Mouse (Mus musculus): ENCODE results near the gene Trpm3. TPM values are rescaled to one million over a fixed set of nuclear protein-coding genes. Genes with fewer than 3 reads are reported as not detected.
"Not testable (repeated sequence)": the region's sequence is repeated elsewhere in the genome, so short reads cannot be mapped to it uniquely, and the experiment has no call there.

The Trpm3 gene
- total and polyA plus RNA-seq, 3 experiments, result 0.49 TPM; not detected in 2

DNA sequence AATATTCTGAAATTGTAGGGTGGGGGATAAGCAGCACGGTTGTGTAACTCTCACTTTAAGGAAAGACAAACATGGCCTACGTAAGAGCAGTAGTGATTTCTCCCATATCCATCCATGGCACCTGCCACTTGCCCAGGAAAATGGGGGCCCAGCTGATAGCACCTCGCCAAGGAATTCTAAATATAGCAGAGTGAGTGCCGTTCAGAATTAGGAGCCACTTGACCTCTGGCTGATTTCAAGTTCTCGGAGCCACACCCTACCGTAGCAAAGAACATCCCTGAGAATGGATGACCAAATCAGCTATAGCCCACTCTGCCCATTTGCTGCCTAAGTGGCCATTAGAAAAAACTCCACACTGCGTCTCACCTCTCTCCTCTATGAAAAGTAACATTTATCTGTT lies 887.6 kb downstream of the Trpm3 start:
- H3K36me3 ChIP-seq (replicated peaks), result no peaks in the 10 kb centered on the region
- H3K27me3 ChIP-seq (ENCODE audit: insufficient read depth, low read length), result peaks cover 9% of the 10 kb centered on the region
- DNase-seq (ENCODE audit: low spot score), result no peak
- no peak overlapping the region for H3K4me3 ChIP-seq (ENCODE audit: low read depth, low read length)
- H3K4me1 ChIP-seq (ENCODE audit: insufficient read depth, low read depth, low read length), result no peaks in the 10 kb centered on the region
- no peak for TF ChIP-seq CTCF (IDR thresholded peaks at IDR 0.05; ENCODE audit: low read depth, low read length)
- no peak for ATAC-seq (ENCODE audit: extremely low read depth, insufficient number of reproducible peaks, low FRiP score, poor library complexity, severe bottlenecking)
- no peaks in the 10 kb centered on the region for H3K9me3 ChIP-seq (replicated peaks)

DNA sequence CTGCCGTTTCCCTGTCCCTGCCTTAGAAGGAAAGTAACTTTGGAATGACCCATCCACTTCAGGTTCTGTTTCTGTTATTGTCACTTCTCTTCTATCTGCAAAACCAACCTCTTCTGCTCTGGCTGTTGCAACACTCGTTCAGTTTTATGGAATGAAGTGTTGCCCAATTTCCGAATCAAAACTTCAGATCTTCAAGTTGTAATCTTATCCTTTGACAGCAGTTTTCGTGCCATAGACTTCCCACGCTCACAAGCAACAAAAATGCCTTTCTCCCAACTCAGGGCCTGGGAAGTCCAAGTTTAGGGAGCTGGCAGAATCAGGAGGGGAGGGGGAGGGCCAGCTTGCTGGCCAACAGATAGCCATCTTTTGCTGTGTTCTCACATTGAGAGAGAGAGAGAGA lies 889.4 kb downstream of the Trpm3 start:
- no peak for TF ChIP-seq GATA2 (IDR thresholded peaks at IDR 0.05; ENCODE audit: borderline replicate concordance, low read depth, low read length)
- no peak for TF ChIP-seq CTCF (IDR thresholded peaks at IDR 0.05; ENCODE audit: low read depth, low read length)
- no peak for TF ChIP-seq GATA1 (IDR thresholded peaks at IDR 0.05; ENCODE audit: borderline replicate concordance, low read length)
- no peak for TF ChIP-seq POLR2AphosphoS5 (IDR thresholded peaks at IDR 0.05; ENCODE audit: insufficient replicate concordance, low read depth, low read length)
- TF ChIP-seq TAL1 (conservative IDR thresholded peaks at IDR 0.05; ENCODE audit: low read depth, low read length), result no peak
- Histone ChIP-seq H3K9me3 (replicated peaks) (0 out of 2 replicates have a peak, but pooled peaks cover 3% of the 10 kb centered on the region), H3K4me3 (ENCODE audit: low read depth, low read length) (no peak overlapping the region), H3K4me1 (ENCODE audit: insufficient read depth, low read depth, low read length) (no peaks in the 10 kb centered on the region), H3K27me3 (ENCODE audit: insufficient read depth, low read length) (peaks cover 7% of the 10 kb centered on the region), H3K36me3 (replicated peaks) (no peaks in the 10 kb centered on the region)
- ATAC-seq (ENCODE audit: extremely low read depth, insufficient number of reproducible peaks, low FRiP score, poor library complexity, severe bottlenecking) (no peak), DNase-seq (ENCODE audit: low spot score) (no peak)

DNA sequence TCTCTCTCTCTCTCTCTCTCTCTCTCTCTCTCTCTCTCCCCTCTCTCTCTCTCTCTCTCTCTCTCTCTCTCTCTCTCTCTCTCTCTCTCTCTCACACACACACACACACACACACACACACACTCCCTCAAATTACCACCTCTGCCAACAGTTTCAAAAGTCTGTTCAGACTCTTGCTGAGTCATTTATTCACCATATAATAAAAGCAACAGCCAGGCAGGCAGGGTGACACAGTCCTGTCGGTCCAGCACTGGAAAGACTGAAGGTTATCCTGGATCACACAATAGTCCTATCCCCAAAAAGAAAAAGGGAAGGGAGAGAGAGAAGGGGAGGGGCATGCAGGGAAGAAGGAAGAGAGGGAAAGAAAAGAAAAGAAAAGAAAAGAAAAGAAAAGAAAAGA lies 894.5 kb downstream of the Trpm3 start:
- not testable (repeated sequence) for H3K9me3 ChIP-seq (replicated peaks); H3K27me3 ChIP-seq (ENCODE audit: insufficient read depth, low read length); H3K4me1 ChIP-seq (ENCODE audit: insufficient read depth, low read depth, low read length); H3K4me3 ChIP-seq (ENCODE audit: low read depth, low read length); H3K36me3 ChIP-seq (replicated peaks); ATAC-seq (ENCODE audit: extremely low read depth, insufficient number of reproducible peaks, low FRiP score, poor library complexity, severe bottlenecking); DNase-seq (ENCODE audit: low spot score)

DNA sequence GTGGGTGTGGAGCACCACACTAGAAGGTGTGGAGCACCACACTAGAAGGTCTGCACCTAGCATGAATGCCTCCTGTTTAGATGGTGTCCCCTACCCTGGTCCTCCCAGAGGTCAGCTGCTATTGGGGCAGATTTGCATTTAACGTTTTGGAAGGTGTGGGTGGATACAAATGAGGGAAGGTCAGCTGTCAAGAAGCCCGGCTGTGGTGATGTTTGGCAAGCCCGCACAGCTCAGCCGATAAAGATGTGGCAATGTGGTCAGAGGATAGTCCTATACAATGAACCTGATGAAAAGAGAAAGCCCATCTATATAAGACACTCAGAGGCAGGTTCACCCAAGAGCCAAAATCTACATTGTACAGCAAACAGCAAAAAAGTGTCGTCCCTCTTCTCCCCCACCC lies 895.3 kb downstream of the Trpm3 start:
- Histone ChIP-seq H3K27me3 (ENCODE audit: insufficient read depth, low read length) (peaks cover 9% of the 10 kb centered on the region; the same call in 1 of the 2 replicates), H3K36me3 (replicated peaks) (no peaks in the 10 kb centered on the region), H3K4me3 (ENCODE audit: low read depth, low read length) (no peak overlapping the region), H3K4me1 (ENCODE audit: insufficient read depth, low read depth, low read length) (no peaks in the 10 kb centered on the region), H3K9me3 (replicated peaks) (0 out of 2 replicates have a peak, but pooled peaks cover 3% of the 10 kb centered on the region)
- no peak for TF ChIP-seq CTCF (IDR thresholded peaks at IDR 0.05; ENCODE audit: low read depth, low read length)
- no peak for TF ChIP-seq POLR2AphosphoS5 (IDR thresholded peaks at IDR 0.05; ENCODE audit: insufficient replicate concordance, low read depth, low read length)
- TF ChIP-seq TAL1 (conservative IDR thresholded peaks at IDR 0.05; ENCODE audit: low read depth, low read length), result no peak
- TF ChIP-seq GATA1 (IDR thresholded peaks at IDR 0.05; ENCODE audit: borderline replicate concordance, low read length), result no peak
- TF ChIP-seq GATA2 (IDR thresholded peaks at IDR 0.05; ENCODE audit: borderline replicate concordance, low read depth, low read length), result no peak
- DNase-seq (ENCODE audit: low spot score) (no peak), ATAC-seq (ENCODE audit: extremely low read depth, insufficient number of reproducible peaks, low FRiP score, poor library complexity, severe bottlenecking) (no peak)

DNA sequence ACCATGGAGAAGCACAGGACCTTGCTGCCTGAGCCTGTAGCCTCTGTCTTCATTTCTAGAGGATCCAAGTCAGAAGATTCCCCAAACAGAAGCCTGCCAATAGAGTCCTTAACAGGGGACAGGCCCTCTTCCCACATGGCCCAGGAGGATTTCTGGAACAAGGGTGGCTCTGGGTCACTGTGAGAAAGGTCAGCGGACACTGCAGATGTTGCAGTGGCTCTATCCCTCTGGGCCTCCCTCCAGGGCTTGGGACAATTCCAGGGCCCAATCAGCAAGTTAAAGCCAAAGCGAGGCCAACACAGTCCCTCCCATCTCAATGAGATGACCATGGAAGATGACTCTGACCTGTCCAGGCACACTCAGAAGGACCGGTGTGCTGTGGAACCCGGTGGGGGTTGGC lies 896.1 kb downstream of the Trpm3 start:
- no peak overlapping the region for H3K4me3 ChIP-seq (ENCODE audit: low read depth, low read length)
- no peaks in the 10 kb centered on the region for H3K4me1 ChIP-seq (ENCODE audit: insufficient read depth, low read depth, low read length)
- 0 out of 2 replicates have a peak, but pooled peaks cover 3% of the 10 kb centered on the region for H3K9me3 ChIP-seq (replicated peaks)
- ATAC-seq (ENCODE audit: extremely low read depth, insufficient number of reproducible peaks, low FRiP score, poor library complexity, severe bottlenecking) (no peak), DNase-seq (ENCODE audit: low spot score) (no peak)
- H3K27me3 ChIP-seq (ENCODE audit: insufficient read depth, low read length), result peaks cover 9% of the 10 kb centered on the region; the same call in 1 of the 2 replicates
- H3K36me3 ChIP-seq (replicated peaks), result no peaks in the 10 kb centered on the region
- TF ChIP-seq GATA1 (IDR thresholded peaks at IDR 0.05; ENCODE audit: borderline replicate concordance, low read length) (no peak), GATA2 (IDR thresholded peaks at IDR 0.05; ENCODE audit: borderline replicate concordance, low read depth, low read length) (no peak), TAL1 (conservative IDR thresholded peaks at IDR 0.05; ENCODE audit: low read depth, low read length) (no peak), POLR2AphosphoS5 (IDR thresholded peaks at IDR 0.05; ENCODE audit: insufficient replicate concordance, low read depth, low read length) (no peak), CTCF (IDR thresholded peaks at IDR 0.05; ENCODE audit: low read depth, low read length) (no peak)

DNA sequence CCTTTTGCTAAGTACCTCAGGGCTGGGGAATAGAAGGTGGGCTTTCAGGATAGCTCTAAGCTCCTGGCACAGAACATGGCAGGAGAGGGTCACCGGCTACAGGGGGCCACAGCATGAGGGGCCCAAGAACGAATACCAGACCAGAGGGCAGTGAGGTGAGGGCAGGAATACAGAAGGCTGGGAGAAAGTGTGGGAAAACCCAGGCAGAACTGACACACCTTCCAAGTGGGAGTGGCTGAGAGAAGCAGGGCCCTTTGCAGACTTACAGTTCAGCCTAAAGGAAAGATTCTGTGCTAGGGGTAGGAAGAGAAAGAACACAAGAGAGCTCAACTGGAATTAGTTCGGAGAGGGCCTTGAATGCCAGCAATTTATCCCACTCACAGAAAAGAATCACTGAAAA lies 896.9 kb downstream of the Trpm3 start:
- ATAC-seq (ENCODE audit: extremely low read depth, insufficient number of reproducible peaks, low FRiP score, poor library complexity, severe bottlenecking) (no peak), DNase-seq (ENCODE audit: low spot score) (no peak)
- TF ChIP-seq GATA2 (IDR thresholded peaks at IDR 0.05; ENCODE audit: borderline replicate concordance, low read depth, low read length) (no peak), TAL1 (conservative IDR thresholded peaks at IDR 0.05; ENCODE audit: low read depth, low read length) (no peak), POLR2AphosphoS5 (IDR thresholded peaks at IDR 0.05; ENCODE audit: insufficient replicate concordance, low read depth, low read length) (no peak), CTCF (IDR thresholded peaks at IDR 0.05; ENCODE audit: low read depth, low read length) (no peak), GATA1 (IDR thresholded peaks at IDR 0.05; ENCODE audit: borderline replicate concordance, low read length) (no peak)
- Histone ChIP-seq H3K9me3 (replicated peaks) (0 out of 2 replicates have a peak, but pooled peaks cover 3% of the 10 kb centered on the region), H3K4me1 (ENCODE audit: insufficient read depth, low read depth, low read length) (no peaks in the 10 kb centered on the region), H3K36me3 (replicated peaks) (no peaks in the 10 kb centered on the region), H3K27me3 (ENCODE audit: insufficient read depth, low read length) (peaks cover 9% of the 10 kb centered on the region; the same call in 1 of the 2 replicates), H3K4me3 (ENCODE audit: low read depth, low read length) (no peak overlapping the region)
